Mouse (Mus musculus) heart, postnatal 0 days (tissue): ENCODE measurements around the gene Ltv1.

Experiments
- CTCF ChIP-seq: IDR thresholded peaks from 2 replicates; pipeline ENCODE4 v1.5.1; 2016; ENCODE audit warnings: antibody characterized with exemption, control low read depth, low read depth
- EP300 ChIP-seq: IDR thresholded peaks from 2 replicates; pipeline ENCODE4 v1.6.1; 2016; ENCODE audit warnings: antibody characterized with exemption, low read depth

DNA sequence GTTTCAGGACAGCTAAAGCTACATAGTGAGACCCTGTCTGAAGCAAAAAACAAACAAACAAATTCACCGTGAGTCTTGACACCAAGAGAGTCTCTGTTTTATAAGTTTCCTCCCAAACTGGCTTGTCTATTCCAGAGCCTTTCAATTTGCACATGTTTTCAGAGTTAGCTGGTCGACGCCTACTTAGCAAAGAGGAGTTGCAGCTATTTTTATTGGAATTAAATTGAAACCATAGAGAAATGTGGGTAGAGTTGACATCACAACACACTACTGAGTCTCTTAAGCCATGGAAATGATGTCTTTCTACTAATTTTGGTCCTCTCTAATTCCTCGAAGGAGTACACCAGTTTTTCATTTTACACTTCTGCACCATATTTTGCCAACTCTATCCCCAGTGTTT lies 32.1 kb downstream of the Ltv1 start:
- TF ChIP-seq CTCF (no peak), EP300 (no peak)
